Mouse (Mus musculus): ENCODE measurements around the gene Kpna1. TPM values are rescaled to one million over a fixed set of nuclear protein-coding genes. Genes with fewer than 3 reads are reported as not detected.
A peak's percentile ranks its signal among the peaks of the same experiment; 100 is the strongest.
"Not testable (repeated sequence)": the region's sequence is repeated elsewhere in the genome, so short reads cannot be mapped to it uniquely, and the experiment has no call there.

Kpna1 gene
- polyA plus RNA-seq, 1 experiment from 2014 or later = 85.1 TPM

GRCm38 (mm10) chr16:36028120-36028519 lies 49.6 kb downstream of the Kpna1 start:
- not testable (repeated sequence) for H3K9ac ChIP-seq (ENCODE audit: low read depth, low read length); H3K9me3 ChIP-seq (replicated peaks; ENCODE audit: control insufficient read depth, low read length, poor library complexity, severe bottlenecking); H3K4me1 ChIP-seq (ENCODE audit: control insufficient read depth, insufficient read depth, low read length); H3K4me3 ChIP-seq (ENCODE audit: low read depth, low read length); ATAC-seq; H3K27me3 ChIP-seq (ENCODE audit: control insufficient read depth, insufficient read depth, low read depth, low read length); H3K27ac ChIP-seq (ENCODE audit: low read length); H3K4me2 ChIP-seq (ENCODE audit: low read length)
- peaks cover 14% of the 10 kb centered on the region for H3K36me3 ChIP-seq (ENCODE audit: control insufficient read depth, insufficient read depth, low read length)
- WGBS = 71% methylated on average over 1 of the region's 2 CpGs

GRCm38 (mm10) chr16:36040640-36041624 lies 62.4 kb downstream of the Kpna1 start, which contains the start of gene Wdr5b:
Gene Wdr5b (plus strand): TSS chr16:36041190.
- no peaks in the 10 kb centered on the region for H3K9me3 ChIP-seq (replicated peaks; ENCODE audit: control insufficient read depth, low read length, poor library complexity, severe bottlenecking)
- H3K9ac ChIP-seq (ENCODE audit: low read depth, low read length) = peak within 1 kb of the TSS; percentile 62
- peaks cover 18% of the 10 kb centered on the region for H3K4me1 ChIP-seq (ENCODE audit: control insufficient read depth, insufficient read depth, low read length)
- H3K27me3 ChIP-seq (ENCODE audit: control insufficient read depth, insufficient read depth, low read depth, low read length) = no peaks in the 10 kb centered on the region
- peak within 1 kb of the TSS; percentile 74 for H3K27ac ChIP-seq (ENCODE audit: low read length)
- peak within 1 kb of the TSS; percentile 71 for H3K4me3 ChIP-seq (ENCODE audit: low read depth, low read length)
- ATAC-seq = peak; percentile 99
- H3K36me3 ChIP-seq (ENCODE audit: control insufficient read depth, insufficient read depth, low read length) = peaks cover 3% of the 10 kb centered on the region
- peak within 1 kb of the TSS; percentile 55 for H3K4me2 ChIP-seq (ENCODE audit: low read length)
- WGBS = 2% methylated on average over 39 of the region's 39 CpGs

- no peaks in the 10 kb centered on the region for H3K27me3 ChIP-seq (ENCODE audit: control insufficient read depth, insufficient read depth, low read depth, low read length)
- H3K9ac ChIP-seq (ENCODE audit: low read depth, low read length) = peak overlapping the region; percentile 62
- peaks cover 18% of the 10 kb centered on the region for H3K4me1 ChIP-seq (ENCODE audit: control insufficient read depth, insufficient read depth, low read length)
- H3K27ac ChIP-seq (ENCODE audit: low read length) = peak overlapping the region; percentile 74
- H3K4me2 ChIP-seq (ENCODE audit: low read length) = peak overlapping the region; percentile 55
- H3K9me3 ChIP-seq (replicated peaks; ENCODE audit: control insufficient read depth, low read length, poor library complexity, severe bottlenecking) = no peaks in the 10 kb centered on the region
- ATAC-seq = no peak
- WGBS = 37% methylated on average over 11 of the region's 11 CpGs
- peak overlapping the region; percentile 71 for H3K4me3 ChIP-seq (ENCODE audit: low read depth, low read length)
- peaks cover 6% of the 10 kb centered on the region for H3K36me3 ChIP-seq (ENCODE audit: control insufficient read depth, insufficient read depth, low read length)
Observed at GRCm38 (mm10) chr16:36041625-36042020, 63.1 kb downstream of the Kpna1 start.

GRCm38 (mm10) chr16:36043073-36043472 lies 64.5 kb downstream of the Kpna1 start:
- no peaks in the 10 kb centered on the region for H3K9me3 ChIP-seq (replicated peaks; ENCODE audit: control insufficient read depth, low read length, poor library complexity, severe bottlenecking)

GRCm38 (mm10) chr16:36043964-36044363 lies 65.4 kb downstream of the Kpna1 start:
- H3K4me2 ChIP-seq (ENCODE audit: low read length) = no peak overlapping the region
- H3K27ac ChIP-seq (ENCODE audit: low read length) = no peak overlapping the region
- peaks cover 14% of the 10 kb centered on the region for H3K36me3 ChIP-seq (ENCODE audit: control insufficient read depth, insufficient read depth, low read length)
- no peaks in the 10 kb centered on the region for H3K9me3 ChIP-seq (replicated peaks; ENCODE audit: control insufficient read depth, low read length, poor library complexity, severe bottlenecking)
- peaks cover 18% of the 10 kb centered on the region for H3K4me1 ChIP-seq (ENCODE audit: control insufficient read depth, insufficient read depth, low read length)
- no peak for ATAC-seq
- no peaks in the 10 kb centered on the region for H3K27me3 ChIP-seq (ENCODE audit: control insufficient read depth, insufficient read depth, low read depth, low read length)
- 91% methylated on average over 4 of the region's 4 CpGs for WGBS
- H3K4me3 ChIP-seq (ENCODE audit: low read depth, low read length) = no peak overlapping the region
- H3K9ac ChIP-seq (ENCODE audit: low read depth, low read length) = no peak overlapping the region

More at GRCm38 (mm10) chr16:36043073-36043472, 64.5 kb downstream of the Kpna1 start:
- Histone ChIP-seq H3K36me3 (ENCODE audit: control insufficient read depth, insufficient read depth, low read length) (peaks cover 6% of the 10 kb centered on the region), H3K27me3 (ENCODE audit: control insufficient read depth, insufficient read depth, low read depth, low read length) (no peaks in the 10 kb centered on the region), H3K9ac (ENCODE audit: low read depth, low read length) (no peak overlapping the region), H3K27ac (ENCODE audit: low read length) (no peak overlapping the region), H3K4me1 (ENCODE audit: control insufficient read depth, insufficient read depth, low read length) (peaks cover 18% of the 10 kb centered on the region), H3K4me3 (ENCODE audit: low read depth, low read length) (no peak overlapping the region), H3K4me2 (ENCODE audit: low read length) (no peak overlapping the region)
- WGBS = 91% methylated on average over 10 of the region's 10 CpGs
- ATAC-seq = no peak

GRCm38 (mm10) chr16:36047538-36047937 lies 69.0 kb downstream of the Kpna1 start:
- Histone ChIP-seq H3K27ac (ENCODE audit: low read length) (no peak overlapping the region), H3K4me2 (ENCODE audit: low read length) (no peak overlapping the region), H3K9me3 (replicated peaks; ENCODE audit: control insufficient read depth, low read length, poor library complexity, severe bottlenecking) (no peaks in the 10 kb centered on the region), H3K36me3 (ENCODE audit: control insufficient read depth, insufficient read depth, low read length) (peaks cover 19% of the 10 kb centered on the region), H3K4me1 (ENCODE audit: control insufficient read depth, insufficient read depth, low read length) (peaks cover 4% of the 10 kb centered on the region), H3K27me3 (ENCODE audit: control insufficient read depth, insufficient read depth, low read depth, low read length) (no peaks in the 10 kb centered on the region), H3K9ac (ENCODE audit: low read depth, low read length) (no peak overlapping the region), H3K4me3 (ENCODE audit: low read depth, low read length) (no peak overlapping the region)
- 94% methylated on average over 4 of the region's 4 CpGs for WGBS
- ATAC-seq = no peak

- Histone ChIP-seq H3K36me3 (ENCODE audit: control insufficient read depth, insufficient read depth, low read length) (peaks cover 13% of the 10 kb centered on the region), H3K27me3 (ENCODE audit: control insufficient read depth, insufficient read depth, low read depth, low read length) (no peaks in the 10 kb centered on the region), H3K27ac (ENCODE audit: low read length) (no peak overlapping the region), H3K4me1 (ENCODE audit: control insufficient read depth, insufficient read depth, low read length) (no peaks in the 10 kb centered on the region), H3K4me2 (ENCODE audit: low read length) (no peak overlapping the region), H3K9me3 (replicated peaks; ENCODE audit: control insufficient read depth, low read length, poor library complexity, severe bottlenecking) (no peaks in the 10 kb centered on the region), H3K4me3 (ENCODE audit: low read depth, low read length) (no peak overlapping the region), H3K9ac (ENCODE audit: low read depth, low read length) (no peak overlapping the region)
- 94% methylated on average over 6 of the region's 6 CpGs for WGBS
- no peak for ATAC-seq
Observed at GRCm38 (mm10) chr16:36051491-36051890, 72.9 kb downstream of the Kpna1 start.

GRCm38 (mm10) chr16:36053524-36054275 lies 75.2 kb downstream of the Kpna1 start:
- Histone ChIP-seq H3K4me1 (ENCODE audit: control insufficient read depth, insufficient read depth, low read length) (no peaks in the 10 kb centered on the region), H3K9ac (ENCODE audit: low read depth, low read length) (no peak overlapping the region), H3K9me3 (replicated peaks; ENCODE audit: control insufficient read depth, low read length, poor library complexity, severe bottlenecking) (no peaks in the 10 kb centered on the region), H3K4me3 (ENCODE audit: low read depth, low read length) (no peak overlapping the region), H3K27ac (ENCODE audit: low read length) (no peak overlapping the region), H3K36me3 (ENCODE audit: control insufficient read depth, insufficient read depth, low read length) (peaks cover 8% of the 10 kb centered on the region; the same call in 1 of the 2 replicates), H3K4me2 (ENCODE audit: low read length) (no peak overlapping the region), H3K27me3 (ENCODE audit: control insufficient read depth, insufficient read depth, low read depth, low read length) (no peaks in the 10 kb centered on the region)
- no peak for ATAC-seq
- 90% methylated on average over 6 of the region's 6 CpGs for WGBS
